Mouse (Mus musculus) brain, embryonic 14.5 days (tissue): ENCODE measurements around the gene Tmprss9.

ENCODE experiments used
- CTCF ChIP-seq: fragments of 200-500 bp; IDR thresholded peaks from 2 replicates; pipeline ENCODE4 v1.5.1; 2012; ENCODE audit warnings: inconsistent platforms, mild to moderate bottlenecking, moderate library complexity, borderline replicate concordance; ENCODE audit not compliant: insufficient read depth, insufficient read length; ENCODE audit errors: extremely low read depth
- POLR2A ChIP-seq: fragments of 200-500 bp; IDR thresholded peaks from 2 replicates; pipeline ENCODE4 v1.6.1; 2012; ENCODE audit warnings: mild to moderate bottlenecking, inconsistent platforms, borderline replicate concordance; ENCODE audit not compliant: poor library complexity, insufficient read depth, insufficient read length, severe bottlenecking; ENCODE audit errors: extremely low read depth

DNA sequence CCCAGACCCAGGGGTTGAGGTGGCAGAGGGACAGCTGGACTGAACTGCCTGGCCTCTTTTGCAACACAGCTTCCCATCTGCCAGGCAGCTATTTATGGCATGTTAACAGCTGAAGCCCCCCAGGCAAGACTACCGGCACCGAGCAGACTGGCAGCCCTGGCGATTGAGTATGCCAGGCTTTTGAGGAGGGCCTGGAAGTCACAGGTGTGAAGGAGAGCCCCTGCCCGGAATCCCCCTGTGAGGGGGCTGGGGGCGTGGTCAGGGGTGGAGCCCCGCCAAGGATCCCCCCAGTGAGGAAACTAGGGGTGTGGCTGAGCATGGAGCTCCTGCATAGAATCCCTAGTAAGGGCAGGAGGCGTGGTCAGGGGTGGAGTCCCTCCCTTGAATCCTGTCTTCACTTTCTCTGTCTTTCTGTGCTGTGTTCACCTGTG is 34.7 kb upstream of the Tmprss9 start:
- TF ChIP-seq CTCF = no peak
- no peak for TF ChIP-seq POLR2A
